Mouse (Mus musculus) WW6 (cell line): ENCODE measurements around the gene Cd300c2.
"Not testable (repeated sequence)": the region's sequence is repeated elsewhere in the genome, so short reads cannot be mapped to it uniquely, and the experiment has no call there.

Experiments
- DNase-seq: peaks from one replicate; pipeline ENCODE4 v3.0.0-alpha.2; 2013; ENCODE audit warnings: low read depth, low spot score

The Cd300c2 gene

DNA sequence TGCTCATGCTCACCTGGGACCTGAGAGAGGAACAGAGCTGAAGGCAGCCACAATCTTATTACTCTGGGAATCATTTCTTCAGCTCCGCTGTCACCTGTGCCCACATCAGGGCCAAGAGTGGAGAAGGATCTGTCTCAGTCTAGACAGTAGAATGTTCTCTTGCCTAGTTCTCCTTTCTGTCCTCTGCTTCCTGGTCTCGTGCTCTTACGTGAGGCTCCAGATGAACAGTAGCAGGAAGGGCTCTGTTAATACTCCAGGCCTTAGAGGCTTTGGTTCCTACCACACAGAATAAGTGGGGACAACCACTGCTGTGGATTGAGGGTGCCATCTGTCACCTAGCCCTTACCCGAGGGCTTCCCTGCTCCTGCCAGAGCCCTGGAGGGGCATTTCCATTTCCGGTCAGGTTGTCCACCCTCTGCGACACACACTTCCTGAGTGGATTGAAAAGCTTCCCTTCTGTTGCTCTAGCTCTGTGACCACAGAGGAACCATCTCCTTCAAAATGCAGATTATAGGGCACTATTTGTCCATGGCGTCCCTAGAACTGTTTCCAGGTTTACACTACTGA lies at the start of gene Cd300c2:
Cd300c2 (minus strand) TSS at position 407 of the 567 bp plus-strand sequence.
- no peak for DNase-seq

DNA sequence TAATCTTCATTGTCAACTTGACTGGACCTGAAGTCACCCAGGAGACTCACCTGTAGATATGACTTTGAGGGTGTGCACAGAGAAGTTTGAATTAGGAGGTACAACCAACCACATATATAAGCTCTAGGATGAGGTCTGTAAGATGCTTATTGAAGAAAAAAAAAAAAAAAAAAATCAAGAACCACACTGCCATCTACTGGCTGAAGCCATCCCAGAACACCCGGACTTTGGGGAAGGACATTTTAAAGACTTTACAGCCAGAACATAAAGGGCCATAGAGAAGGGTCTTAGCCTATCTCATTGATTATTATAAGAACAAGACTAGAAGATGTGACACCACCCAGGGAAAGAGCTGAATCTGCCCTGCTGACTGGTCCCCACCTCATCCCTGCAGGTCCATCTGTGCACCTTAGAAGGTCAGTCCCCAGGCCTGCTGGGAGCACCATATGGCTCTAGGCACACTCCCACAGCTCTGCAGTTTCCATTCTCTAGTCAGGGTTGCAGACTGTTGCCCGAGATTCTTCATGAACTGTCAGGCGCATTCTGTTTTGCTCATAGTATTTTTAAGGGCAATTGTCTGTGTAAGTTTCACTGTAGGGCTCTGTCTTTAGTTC lies 47.7 kb upstream of the Cd300c2 start:
- no peak for DNase-seq

GRCm38 (mm10) chr11:115048259-115048658 lies 46.6 kb upstream of the Cd300c2 start, which contains the start of gene Cd300ld3:
TSS of gene Cd300ld3 (minus strand) at chr11:115048409.
- DNase-seq = no peak

DNA sequence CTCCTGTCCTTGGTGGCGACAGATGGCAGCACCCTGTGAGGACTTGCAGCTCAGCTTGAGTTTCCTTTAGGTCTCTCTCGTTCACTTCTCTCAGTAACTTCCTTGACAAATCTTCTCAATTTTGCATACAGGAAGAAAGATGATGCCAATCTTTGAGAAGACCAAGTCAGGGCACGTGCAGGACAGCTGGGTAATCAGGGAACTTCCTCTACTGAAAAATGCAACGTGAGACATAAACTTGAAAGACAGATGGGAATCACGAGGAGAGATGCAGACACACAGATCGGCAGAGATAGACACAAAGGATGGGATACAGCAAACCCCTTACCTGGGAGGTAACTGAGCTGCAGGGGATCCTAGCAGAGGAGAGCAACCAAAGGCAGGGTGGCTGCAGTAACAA lies 36.0 kb upstream of the Cd300c2 start, which contains the start of gene Cd300ld5:
Cd300ld5 (minus strand) TSS at position 101 of the 400 bp plus-strand sequence.
- DNase-seq = not testable (repeated sequence)

GRCm38 (mm10) chr11:115026912-115027311 lies 25.2 kb upstream of the Cd300c2 start, which contains the start of gene Cd300ld4:
TSS of gene Cd300ld4 (minus strand) at chr11:115027012.
- DNase-seq = not testable (repeated sequence)

DNA sequence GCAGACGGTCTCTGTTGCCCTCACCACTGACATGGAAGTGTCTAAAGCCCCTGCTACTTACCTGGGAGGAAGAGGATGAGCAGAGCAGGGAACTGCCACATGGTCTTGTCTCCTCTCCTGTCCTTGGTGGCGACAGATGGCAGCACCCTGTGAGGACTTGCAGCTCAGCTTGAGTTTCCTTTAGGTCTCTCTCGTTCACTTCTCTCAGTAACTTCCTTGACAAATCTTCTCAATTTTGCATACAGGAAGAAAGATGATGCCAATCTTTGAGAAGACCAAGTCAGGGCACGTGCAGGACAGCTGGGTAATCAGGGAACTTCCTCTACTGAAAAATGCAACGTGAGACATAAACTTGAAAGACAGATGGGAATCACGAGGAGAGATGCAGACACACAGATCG lies 14.4 kb upstream of the Cd300c2 start, which contains the start of gene Cd300ld2:
Cd300ld2 (minus strand) TSS at position 101 of the 400 bp plus-strand sequence.
- DNase-seq = not testable (repeated sequence)

- DNase-seq = no peak
These were observed 2.4 kb upstream of the Cd300c2 start for GRCm38 (mm10) chr11:115004070-115004469.

GRCm38 (mm10) chr11:114989793-114990192 lies 11.9 kb downstream of the Cd300c2 start, which contains the start of gene Cd300ld:
TSS of gene Cd300ld (minus strand) at chr11:114989922.
- DNase-seq = no peak

GRCm38 (mm10) chr11:114981866-114982265 lies 19.8 kb downstream of the Cd300c2 start:
- no peak for DNase-seq

GRCm38 (mm10) chr11:114972726-114973125 lies 29.0 kb downstream of the Cd300c2 start:
- no peak for DNase-seq

DNA sequence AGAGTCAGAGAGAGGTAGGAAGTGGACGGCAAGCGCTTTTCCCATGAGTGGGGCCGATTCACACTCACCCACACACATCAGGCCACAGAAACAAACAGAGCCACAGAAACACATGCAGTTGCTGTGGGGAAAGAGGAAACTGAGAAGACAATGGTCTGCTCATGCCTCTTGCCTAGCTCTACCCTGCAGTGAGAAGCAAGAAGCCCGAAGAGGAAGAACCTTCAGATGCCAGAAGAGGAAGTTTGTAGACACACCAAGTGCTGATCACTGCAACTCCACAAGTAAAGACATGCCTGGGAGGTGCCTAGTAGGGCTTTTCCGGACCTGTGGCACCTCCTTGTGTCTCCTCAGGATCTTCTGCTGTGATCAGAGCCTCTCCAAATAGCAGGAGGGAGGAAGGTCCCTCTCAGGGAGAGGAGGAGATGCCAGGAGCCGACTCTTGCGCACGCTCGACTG lies 32.9 kb downstream of the Cd300c2 start, which contains the start of gene Cd300c:
Cd300c (minus strand) TSS at position 406 of the 456 bp plus-strand sequence.
- no peak for DNase-seq

GRCm38 (mm10) chr11:114965182-114965828 lies 36.4 kb downstream of the Cd300c2 start:
- no peak for DNase-seq

DNA sequence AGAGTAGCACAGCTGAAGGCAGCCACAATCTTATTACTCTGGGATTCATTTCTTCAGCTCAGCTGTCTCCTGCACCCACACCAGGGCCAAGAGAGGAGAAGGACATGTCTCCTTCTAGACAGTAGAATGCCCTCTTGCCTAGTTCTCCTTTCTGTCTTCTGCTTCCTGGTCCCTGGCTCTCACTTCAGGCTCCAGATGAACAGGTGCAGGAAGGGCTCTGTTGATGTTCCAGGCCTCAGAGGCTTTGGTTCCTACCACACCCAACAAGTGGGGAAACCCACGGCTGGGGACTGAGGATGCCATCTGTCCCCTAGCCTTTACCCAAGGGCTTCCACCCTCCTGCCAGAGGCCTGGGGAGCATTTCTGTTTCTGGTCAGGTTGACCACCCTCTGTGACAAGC lies 41.3 kb downstream of the Cd300c2 start:
- DNase-seq = no peak
